Mouse (Mus musculus) adrenal gland, postnatal 4 days (tissue): Measurements from ENCODE around the gene Ren1. TPM values are rescaled to one million over a fixed set of nuclear protein-coding genes. Genes with fewer than 3 reads are reported as not detected.
A peak's percentile ranks its signal among the peaks of the same experiment; 100 is the strongest.

Experiments
- DNase-seq, 2 experiments: peaks; one replicate each; pipeline ENCODE4 v3.0.0; 2021 to 2022; ENCODE audit warnings: low spot score in 2 of 2, mixed read lengths in 2 of 2
- long read RNA-seq, 2 experiments: library from polyadenylated mRNA; stranded (forward); transcript quantifications; one replicate each; pipeline ENCODE4 v2.0.0; 2021
- total RNA-seq, 2 experiments: library from RNA; stranded (reverse); gene quantifications; 2 replicates each; pipeline ENCODE4 v1.2.3; 2021

Ren1 gene
- 10 to 100 TPM in 1 of 2 experiments, 1 to 10 TPM in 1; 2.0 to 17.3 TPM for total RNA-seq
- long read RNA-seq, experiment 1: 0 reads
- long read RNA-seq, experiment 2, transcript Ren1-201 (9 exons, 1,592 nt): major isoform, 13 of 18 reads
- long read RNA-seq, experiment 2, partial matches to known transcripts: 5 of 18 reads
- long read RNA-seq, experiment 2, other reads (novel, unspliced or antisense): 0 of 18 reads

DNA sequence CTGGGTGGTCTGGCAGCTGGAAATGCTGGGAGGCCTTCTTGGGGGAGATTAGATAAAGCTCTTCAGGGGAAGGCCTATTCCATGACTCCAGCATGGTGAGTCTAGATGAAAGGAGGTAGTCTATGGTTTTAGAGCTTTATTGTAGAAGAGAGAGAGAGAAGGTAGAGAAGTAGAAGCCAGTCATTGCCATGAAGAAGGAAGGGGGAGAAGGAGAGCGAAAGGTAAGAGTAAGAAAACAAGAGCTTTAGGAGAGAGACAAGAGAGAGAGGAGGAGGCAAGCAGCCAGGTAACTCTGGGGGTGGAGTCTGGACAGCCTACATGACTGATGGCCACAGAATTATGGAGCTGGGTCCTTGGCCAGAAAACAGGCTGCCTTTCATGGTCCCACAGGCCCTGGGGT is at the start of gene Ren1:
TSS of gene Ren1 (plus strand) at position 301 of the 400 bp plus-strand sequence.
- DNase-seq: no peak

DNA sequence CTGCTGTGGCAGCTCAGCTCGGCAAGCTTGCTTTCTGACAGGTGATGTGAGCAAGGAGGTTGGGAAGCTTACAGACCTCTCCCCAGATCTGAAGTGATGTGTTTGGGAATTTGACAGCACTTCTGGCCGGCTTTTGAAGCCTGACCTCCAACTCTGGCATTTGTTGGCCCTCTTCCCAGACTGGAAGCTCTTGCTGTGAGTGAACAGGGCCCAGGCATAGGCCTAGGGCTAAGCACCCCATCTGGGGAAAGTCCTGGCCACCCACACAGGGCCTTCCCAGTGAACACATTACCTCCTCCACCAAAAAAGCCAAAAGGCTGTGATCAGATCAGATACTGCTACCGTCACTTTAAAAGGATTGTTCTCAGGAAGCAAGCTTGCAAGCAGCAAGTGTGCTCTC is 47.8 kb upstream of the Ren1 start:
- peak in 1 of 2 experiments; percentile 58 for DNase-seq

DNA sequence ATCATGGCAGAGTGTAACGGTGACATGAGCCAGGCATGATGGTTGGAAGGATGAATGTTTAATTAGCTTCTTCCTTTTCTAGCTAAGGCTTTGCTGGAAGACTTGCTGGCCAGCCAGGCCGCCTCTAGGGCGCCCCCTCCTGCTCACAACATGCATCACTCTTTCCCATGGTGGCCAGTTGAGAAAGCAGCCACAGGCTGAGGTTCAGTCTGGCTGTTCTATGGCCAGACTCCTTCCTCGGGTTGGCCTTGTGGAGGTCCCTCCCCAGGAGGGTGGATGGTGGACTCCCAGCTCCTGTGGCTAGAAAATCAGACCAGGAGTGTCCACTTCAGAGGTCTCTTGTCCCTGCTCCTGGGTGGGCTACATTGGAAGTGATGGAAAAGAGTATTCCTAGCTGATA is 43.5 kb upstream of the Ren1 start:
- peak; percentile 57 to 63 for DNase-seq

DNA sequence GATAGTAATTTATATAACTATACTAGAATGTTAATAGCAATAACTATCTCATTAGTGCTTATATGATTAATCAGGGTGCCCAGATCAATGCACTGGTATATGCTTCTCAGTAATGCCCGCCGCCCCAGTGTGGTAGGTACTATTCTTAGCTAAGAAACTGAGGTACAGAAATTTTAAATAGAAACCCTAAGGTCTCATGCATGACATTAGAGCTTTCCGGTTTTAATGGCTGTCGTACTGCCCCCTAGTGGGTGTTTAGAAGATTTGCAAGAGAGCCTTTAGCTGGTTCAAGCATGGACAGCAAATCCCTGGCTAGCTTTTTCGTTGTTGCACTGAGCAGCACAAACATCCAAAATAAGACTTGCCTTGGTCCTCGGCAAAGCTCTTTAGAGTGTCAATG is 43.0 kb upstream of the Ren1 start:
- DNase-seq: peak in 1 of 2 experiments; percentile 29

DNA sequence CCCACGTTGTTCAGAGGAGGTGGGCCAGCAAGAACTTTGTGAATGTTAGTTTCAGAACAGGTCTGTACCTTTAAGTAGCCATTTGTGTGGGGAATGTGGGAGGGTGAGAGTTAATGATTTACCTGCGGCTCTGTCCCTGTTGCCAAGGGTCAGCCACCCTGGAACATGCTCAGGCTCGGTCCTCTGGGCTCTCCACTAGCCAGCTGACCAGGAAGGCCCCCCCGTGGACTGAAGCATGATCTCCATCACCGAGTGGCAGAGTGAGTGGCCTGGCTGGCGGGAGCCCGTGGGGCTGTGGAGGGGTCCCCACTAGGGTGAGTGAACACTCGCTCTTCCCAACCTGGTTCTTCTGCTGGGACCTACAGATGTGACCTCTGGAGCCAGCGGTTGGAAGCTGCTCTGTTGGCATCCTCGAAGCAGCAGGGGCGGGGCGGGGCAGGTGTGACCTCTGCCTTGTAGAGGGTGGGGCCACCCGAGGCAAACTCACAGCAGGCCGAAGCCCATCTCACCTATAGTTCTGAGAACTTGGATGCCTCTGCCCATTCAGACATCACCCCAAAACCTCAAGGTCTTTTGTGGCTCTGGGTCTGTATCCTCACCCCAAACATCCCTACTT is 40.5 kb upstream of the Ren1 start, which contains the start of gene Golt1a:
TSS of gene Golt1a (plus strand) at position 149 of the 616 bp plus-strand sequence.
- no peak for DNase-seq

DNA sequence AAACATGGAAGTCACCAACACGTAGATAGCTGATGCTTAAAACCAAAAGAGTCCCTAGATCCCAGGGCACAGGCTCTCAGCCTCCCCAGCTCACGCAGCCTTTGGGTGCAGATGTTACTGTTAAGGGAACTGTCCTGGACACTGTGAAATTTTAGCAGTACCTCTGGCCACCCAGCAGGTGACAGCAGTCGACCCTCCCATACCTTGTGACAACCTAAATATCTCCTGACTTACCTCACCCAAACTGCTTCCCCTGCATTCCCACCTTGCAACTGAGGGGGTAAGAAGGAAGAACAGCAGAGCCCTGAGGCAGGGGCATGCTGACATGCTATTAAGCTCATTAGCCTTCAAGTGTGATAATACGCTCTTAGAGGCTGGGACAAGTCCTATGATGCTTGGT is 39.1 kb upstream of the Ren1 start:
- DNase-seq: no peak

DNA sequence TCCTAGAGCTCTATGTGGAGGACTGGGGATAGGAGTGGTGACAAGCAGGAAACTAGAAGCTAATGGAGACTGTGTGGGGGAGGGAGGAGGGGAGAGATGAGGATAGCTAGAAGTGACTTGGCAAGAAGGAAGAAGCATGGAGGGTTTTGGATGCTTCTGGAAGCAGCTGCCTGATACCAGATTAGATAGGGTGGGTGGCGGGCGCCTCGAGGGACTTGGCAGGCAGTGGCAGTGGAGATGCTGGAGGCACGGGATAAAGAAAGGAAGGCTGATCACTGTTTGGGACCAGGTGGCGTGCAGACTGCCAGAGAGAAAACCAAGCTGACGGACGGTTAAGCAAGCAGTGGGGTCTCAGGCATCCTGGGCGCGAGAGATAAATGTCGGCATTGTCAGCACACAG is 38.4 kb upstream of the Ren1 start:
- no peak for DNase-seq

DNA sequence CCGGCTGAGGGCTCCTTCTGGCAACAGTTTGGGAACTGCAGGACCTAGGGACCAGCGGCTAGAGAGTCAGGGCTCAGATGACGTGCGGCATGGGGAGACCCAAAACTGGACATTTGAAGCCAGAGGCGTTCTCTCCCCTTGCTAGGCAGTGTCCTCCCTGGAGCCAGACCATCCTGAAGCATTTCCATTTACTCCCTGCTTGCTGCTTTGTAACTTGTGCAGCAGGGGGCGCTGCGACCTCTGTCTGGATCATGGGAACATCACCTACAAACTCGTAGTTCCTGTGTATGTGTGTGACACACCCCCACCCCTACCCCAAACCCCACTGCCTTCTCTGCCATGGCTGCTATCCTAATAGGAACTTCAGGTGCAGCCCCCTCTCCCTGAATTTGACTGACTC is 35.9 kb upstream of the Ren1 start:
- peak; percentile 36 to 49 for DNase-seq

DNA sequence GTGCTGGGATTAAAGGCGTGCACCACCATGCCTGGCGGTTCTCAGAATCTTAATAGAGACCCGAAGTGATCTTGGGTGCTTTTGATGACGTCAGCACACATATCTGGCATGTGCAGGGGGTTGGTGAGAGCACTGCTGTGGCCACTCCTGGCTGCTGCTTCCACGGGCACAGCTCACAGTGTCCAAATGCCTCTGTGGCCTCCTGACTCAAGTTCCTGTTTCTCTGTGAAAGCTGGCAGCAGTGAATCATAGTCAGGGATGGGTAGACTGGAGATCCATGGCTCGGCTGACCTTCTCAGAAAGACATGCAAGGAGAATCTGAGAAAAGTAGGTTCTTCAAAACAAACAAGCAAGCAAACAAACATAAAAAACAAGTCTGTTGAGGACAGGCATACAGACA is 34.5 kb upstream of the Ren1 start:
- no peak for DNase-seq

DNA sequence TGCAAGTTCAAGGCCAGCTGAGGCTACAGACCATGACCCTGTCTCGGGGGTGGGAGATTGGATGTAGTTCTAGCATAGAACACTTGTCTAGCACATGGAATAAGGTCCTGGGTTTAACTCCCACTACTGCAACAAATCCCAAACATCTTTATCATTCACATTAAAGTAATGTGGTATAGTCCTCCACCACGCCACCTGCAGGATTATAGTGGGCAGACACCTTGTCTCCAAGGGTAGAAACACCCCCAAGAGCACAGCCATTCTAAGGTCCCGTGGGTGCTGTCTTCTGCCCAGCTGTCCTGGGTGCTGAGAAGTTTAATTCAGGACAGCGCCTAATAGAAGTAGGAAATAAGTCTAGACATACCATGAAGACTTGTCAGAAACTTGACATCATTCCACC is 33.7 kb upstream of the Ren1 start:
- DNase-seq: no peak

DNA sequence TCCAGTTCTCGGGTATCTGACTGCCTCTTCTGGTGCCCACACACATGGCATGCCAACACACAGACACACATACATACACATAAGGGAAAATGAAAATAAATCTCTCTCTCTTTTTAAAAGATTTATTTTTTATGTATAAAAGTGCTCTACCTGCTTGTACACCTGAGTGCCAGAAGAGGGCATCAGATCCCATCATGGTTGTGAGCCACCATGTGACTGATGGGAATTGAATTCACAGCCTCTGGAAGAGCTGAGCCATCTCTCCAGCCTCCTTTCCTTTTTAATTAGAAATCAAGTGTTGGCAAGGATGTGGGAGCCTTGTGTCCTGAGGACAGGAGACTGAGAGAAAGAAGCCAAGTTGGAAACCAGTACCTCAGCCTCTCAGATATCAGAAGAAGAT is 33.2 kb upstream of the Ren1 start:
- no peak for DNase-seq

DNA sequence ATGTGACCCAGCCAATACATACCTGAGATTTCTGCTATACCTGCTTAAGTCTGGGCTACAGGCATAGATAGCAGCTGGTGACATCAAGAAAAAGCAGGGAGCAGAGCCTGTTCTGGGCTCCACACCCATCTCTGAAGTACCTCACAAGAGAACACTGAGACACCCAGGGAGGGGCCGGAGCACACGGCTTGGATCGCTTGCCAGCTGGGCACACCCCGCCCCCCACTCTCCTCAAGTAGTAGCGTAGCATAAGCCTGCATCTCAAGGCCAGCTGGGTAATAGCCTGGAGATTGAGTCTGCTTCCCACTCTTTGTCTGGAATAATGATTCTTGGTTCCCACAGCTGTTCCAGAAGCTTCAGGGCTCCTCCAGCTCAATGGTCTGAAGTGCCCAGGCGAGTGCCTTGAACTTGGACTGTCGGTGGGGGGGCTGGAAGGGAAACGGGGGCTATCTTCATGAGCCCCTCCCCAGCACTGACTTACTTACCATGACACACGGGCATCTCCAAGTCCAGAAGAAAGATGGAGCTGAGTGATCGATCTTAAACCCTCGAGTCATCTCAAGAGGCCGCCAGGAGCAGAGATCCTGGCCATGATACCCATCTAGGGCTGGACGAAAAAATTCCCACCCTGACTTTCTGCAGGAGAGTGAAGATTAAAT is 28.9 kb upstream of the Ren1 start, which contains the start of gene Kiss1:
TSS of gene Kiss1 (plus strand) at position 609 of the 659 bp plus-strand sequence.
- no peak for DNase-seq

DNA sequence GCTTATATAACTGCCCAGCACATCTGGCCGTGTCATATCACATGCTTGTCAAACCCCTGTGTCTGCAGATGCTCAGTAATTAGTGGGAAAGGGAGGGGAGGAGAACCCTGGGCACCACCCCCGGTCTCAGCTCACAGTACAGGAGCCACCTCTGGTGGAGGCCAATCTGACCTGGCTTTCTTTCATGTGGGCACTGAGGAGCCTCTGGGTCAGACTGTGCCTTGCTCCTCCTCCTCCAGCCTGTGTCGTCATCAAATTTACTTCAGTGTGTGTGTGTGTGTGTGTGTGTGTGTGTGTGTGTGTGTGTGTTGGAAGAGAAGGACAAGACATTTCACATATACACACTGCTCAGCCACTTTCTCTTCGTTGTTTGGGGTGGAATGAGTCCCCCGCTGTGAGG is 27.0 kb upstream of the Ren1 start:
- no peak for DNase-seq

DNA sequence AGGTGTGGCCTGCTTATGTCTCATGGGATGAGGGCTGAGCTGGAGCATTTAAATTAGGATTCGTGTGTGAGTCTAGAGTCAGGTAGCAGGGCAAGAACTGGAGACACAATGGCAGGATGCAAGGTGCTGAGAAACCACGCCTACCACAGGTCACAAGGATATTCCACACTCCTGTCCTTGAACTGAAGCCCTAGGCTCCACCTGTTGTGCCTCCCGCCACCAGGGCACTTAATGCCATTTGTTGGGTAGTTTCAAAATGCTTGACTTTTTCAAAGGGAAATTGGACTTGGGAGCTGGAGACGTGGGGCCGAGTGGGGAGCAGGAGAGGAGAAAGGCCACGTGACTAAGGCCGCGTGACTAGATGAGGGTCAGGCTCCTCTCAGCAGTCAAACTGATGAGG is 24.4 kb upstream of the Ren1 start:
- DNase-seq: no peak

DNA sequence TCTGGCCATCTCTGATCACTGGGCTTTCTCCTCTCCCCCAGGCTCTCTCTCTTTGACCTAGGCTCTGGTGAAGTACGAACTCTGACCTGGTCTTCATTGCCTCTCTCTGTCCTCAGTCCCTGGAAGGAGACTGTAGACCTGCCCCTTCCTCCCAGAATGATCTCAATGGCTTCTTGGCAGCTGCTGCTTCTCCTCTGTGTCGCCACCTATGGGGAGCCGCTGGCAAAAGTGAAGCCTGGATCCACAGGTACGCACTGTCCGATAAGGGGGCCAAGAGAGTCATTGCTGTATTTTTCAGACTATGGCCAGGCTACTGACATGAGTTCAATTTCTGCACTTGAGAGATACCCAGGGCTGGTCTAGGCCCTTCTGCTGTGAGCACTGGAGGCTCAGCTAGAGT is 23.2 kb upstream of the Ren1 start:
- no peak for DNase-seq

DNA sequence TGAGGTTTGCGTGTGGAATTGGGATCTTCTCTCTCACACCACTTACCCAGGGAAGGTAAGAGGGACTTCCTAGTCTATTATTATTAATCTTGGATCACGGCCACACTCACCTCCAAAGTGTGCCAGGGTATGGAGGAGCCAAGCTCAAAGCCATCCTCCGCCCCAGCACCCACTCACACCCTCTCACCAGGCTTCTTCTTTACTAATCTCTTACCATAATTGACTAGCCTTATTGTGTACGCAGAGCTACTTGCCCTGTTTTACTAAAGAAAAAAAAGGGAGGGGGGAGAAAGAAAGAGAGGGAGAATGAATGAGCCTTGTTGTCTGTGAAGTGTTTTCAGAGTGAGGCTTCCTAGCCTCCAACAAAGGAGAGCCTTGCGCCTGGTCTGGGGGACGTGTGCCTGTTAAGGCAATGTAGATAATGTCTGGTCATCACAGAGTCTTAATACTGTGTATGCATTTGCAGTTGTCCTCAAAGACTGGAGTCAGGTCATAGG is 22.0 kb upstream of the Ren1 start:
- DNase-seq: no peak

DNA sequence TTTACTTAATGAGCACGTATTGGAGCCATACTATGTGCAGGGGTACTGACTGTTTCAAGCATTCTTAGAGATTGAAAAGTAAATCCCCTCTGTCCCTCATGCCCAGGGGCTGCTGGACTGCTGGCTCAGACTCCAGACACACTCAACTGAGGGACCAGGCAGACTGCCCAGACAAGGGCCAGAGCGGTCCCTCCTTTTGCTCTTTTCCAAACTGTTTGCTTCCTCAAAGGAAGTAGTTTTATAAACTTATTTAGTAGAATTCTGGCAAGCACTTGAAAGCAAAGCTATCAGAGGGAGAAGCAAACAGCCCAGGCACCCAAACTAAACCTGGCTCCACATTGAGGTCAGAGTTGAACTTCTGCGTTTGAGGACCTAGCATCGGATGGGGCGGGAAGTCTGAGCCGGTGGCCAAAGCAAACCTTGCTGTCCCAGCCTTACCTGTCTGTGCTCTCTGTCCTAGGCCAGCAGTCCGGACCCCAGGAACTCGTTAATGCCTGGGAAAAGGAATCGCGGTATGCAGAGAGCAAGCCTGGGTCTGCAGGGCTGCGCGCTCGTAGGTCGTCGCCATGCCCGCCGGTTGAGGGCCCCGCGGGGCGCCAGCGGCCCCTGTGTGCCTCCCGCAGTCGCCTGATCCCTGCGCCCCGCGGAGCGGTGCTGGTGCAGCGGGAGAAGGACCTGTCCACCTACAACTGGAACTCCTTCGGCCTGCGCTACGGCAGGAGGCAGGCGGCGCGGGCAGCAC is 21.2 kb upstream of the Ren1 start:
- DNase-seq: no peak

DNA sequence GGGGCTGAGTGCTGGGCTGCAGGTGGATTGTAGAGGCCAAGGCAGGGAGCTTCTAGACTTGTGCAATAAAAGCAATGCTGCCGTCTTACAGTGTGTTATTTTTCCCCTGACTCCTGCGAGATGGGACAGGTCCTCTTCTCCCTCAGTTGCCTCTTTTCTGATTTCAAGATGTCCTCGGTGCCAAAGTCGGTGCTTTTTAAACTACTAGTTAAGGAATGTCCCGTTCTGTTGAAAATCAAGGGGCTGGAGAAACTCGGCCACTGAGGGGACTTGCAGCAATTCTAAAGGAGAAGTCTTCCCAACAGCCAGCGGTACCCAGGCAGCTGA is 20.7 kb upstream of the Ren1 start:
- no peak for DNase-seq

DNA sequence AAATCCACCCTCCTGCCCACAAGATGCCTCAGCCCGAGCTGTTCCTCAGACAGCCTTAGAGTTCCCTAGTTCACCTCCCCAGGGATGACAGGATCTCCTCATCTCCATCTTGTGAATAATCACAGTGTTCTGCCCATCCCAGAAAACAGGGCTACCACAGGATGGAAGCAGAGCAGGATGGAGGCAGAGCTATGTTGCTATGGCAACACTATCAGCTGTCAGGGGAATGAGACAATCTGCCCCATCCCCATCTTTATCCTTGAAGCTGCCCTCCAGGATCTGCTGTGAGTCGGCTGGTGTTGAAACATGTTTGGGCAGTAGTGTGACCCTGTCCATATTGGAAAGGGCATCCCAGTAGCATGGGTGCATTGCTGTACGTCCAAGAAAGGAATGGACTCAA is 19.2 kb upstream of the Ren1 start:
- no peak for DNase-seq

DNA sequence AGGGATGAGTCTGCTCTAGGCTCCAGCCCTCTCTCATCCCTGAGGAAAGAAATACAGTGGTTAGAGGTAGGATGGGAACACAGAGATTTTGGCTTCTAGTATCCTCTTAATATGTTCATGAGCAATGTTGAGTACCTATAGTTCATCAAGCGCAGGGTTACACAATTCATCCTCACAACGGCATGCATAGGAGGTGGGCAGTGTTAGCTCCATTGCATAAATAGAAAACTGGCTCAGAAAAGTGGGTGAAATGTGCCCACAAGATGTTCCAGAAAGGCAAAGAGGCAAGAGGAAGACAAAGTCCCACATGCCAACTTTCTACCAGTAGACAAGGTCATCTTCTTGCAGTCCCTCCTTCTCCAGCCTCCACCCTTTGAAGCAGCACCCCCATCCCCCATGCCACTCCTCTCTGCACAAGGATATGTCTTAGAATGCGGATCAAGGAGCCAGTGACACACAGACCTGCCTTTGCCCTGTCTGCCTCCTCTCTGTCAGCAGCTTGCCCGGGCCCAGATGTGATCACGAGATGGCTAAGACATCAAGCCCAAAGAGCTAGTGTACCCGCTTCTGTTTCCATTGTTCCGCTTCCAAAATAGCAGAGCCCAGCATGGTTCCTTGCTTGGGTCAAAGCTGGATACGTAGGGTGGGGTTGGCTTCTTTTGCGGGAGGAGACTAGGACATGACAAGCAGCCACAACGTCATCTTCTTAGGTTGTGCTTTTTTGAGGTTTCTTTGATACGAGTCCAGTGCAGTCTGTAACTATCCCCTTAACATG is 17.5 kb upstream of the Ren1 start:
- DNase-seq: no peak

DNA sequence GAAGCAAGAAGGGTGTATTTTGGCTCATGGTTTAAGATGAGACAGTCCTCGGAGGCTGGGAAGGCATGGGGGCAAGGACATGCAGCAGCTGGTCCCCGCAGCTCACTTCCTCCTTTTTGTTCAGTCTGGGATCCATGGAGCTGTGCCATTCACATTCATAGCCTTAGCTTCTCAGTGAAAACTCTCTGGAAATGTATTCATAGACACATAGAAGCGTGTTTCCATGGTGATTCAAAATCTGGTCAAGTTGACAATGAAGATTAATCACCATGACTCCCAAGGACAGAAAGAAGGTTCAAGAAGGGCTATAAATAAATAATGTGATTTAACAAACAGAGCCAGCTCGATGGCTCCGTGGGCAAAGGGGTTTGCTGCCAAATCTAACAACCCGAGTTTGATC is 16.4 kb upstream of the Ren1 start:
- no peak for DNase-seq
